In the genomic region with DNA sequence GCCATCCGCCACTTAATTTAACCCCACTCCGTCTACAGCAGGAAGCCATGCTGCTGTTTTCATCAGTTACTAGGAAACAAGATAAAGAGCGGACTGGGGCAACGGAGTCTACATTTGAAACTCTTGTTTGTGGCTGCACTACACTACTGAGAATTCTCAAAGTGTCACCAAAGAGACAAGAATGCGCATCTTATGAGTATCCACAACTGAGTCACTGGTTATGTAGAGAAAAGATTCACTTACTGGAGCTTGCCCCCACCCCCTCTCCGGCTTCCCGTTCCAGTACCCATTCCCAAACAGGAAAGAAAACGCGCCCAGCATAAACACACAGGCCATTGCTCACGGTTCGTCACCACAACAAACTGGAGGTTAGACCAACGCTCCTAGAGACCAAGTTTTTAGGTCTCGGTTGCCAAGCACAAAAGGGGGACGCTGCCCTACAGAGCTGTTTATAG, we compare ENCODE assay signal across 8 mouse cellular contexts. TPM values are rescaled to one million over a fixed set of nuclear protein-coding genes. Genes with fewer than 3 reads are reported as not detected.
A peak's percentile ranks its signal among the peaks of the same experiment; 100 is the strongest.
DNase-seq lines count a peak whose midpoint lies in the region; ATAC-seq and TF ChIP-seq lines count a peak whose summit lies in the region.

No protein-coding gene starts in this region.

- WGBS in forebrain, embryonic 15.5 days: 3% methylated on average over 14 of the region's 14 CpGs
- WGBS in liver, embryonic 15.5 days (ENCODE audit: insufficient replicate concordance): under 1% methylated on average over 14 of the region's 14 CpGs
- 5% methylated on average over 14 of the region's 14 CpGs for WGBS in neural tube, embryonic 11.5 days

- DNase-seq in testis, postnatal 10 days (ENCODE audit: low spot score): no peak
- DNase-seq in neural tube, embryonic 11.5 days (ENCODE audit: low spot score): no peak
- no peak for DNase-seq in frontal cortex, postnatal 14 days (ENCODE audit: low spot score in 2 of 2)

- H3K9ac ChIP-seq in forebrain, embryonic 15.5 days (replicated peaks): peak overlapping the region; percentile 95
- H3K9ac ChIP-seq in liver, embryonic 15.5 days: peak overlapping the region; percentile 95
- H3K9ac ChIP-seq in neural tube, embryonic 11.5 days (ENCODE audit: low read length): peak overlapping the region; percentile 90

- TF ChIP-seq CTCF in testis, adult 2 months (IDR thresholded peaks at IDR 0.05; ENCODE audit: control insufficient read depth, insufficient read depth, insufficient replicate concordance, low read depth, low read length): no peak
- no peak for TF ChIP-seq CTCF in bone marrow macrophage, adult 2 months (IDR thresholded peaks at IDR 0.05; ENCODE audit: low read depth, low read length)

- H3K4me1 ChIP-seq in testis, adult 2 months (ENCODE audit: control insufficient read depth, insufficient read depth, low read length): peaks cover 7% of the 10 kb centered on the region
- H3K4me1 ChIP-seq in bone marrow macrophage, adult 2 months (ENCODE audit: control insufficient read depth, insufficient read depth, low read length): peaks cover 43% of the 10 kb centered on the region
- H3K4me1 ChIP-seq in forebrain, embryonic 15.5 days: peaks cover 30% of the 10 kb centered on the region
- peaks cover 79% of the 10 kb centered on the region for H3K4me1 ChIP-seq in liver, embryonic 15.5 days (replicated peaks)
- H3K4me1 ChIP-seq in neural tube, embryonic 11.5 days (ENCODE audit: control insufficient read depth, insufficient read depth, low read length): no peaks in the 10 kb centered on the region

- no peak for TF ChIP-seq POLR2A in testis, adult 2 months (IDR thresholded peaks at IDR 0.05; ENCODE audit: control insufficient read depth, low read depth, low read length)
- no peak for TF ChIP-seq POLR2A in bone marrow macrophage, adult 2 months (IDR thresholded peaks at IDR 0.05; ENCODE audit: borderline replicate concordance, low read depth, low read length)

- peak overlapping the region; percentile 65 for H3K4me2 ChIP-seq in forebrain, embryonic 15.5 days (replicated peaks)
- peak overlapping the region; percentile 79 for H3K4me2 ChIP-seq in liver, embryonic 15.5 days
- peak overlapping the region; percentile 72 for H3K4me2 ChIP-seq in neural tube, embryonic 11.5 days (ENCODE audit: low read depth)

- H3K27ac ChIP-seq in testis, adult 2 months (ENCODE audit: control insufficient read depth, insufficient read depth, low read depth, low read length): peak overlapping the region; percentile 86
- peak overlapping the region; percentile 69 for H3K27ac ChIP-seq in bone marrow macrophage, adult 2 months (ENCODE audit: insufficient read depth, low read depth, low read length)
- H3K27ac ChIP-seq in forebrain, embryonic 15.5 days (replicated peaks): peak overlapping the region; percentile 91
- peak overlapping the region; percentile 95 for H3K27ac ChIP-seq in liver, embryonic 15.5 days (replicated peaks)
- H3K27ac ChIP-seq in neural tube, embryonic 11.5 days (ENCODE audit: low read depth, low read length): no peak overlapping the region

- H3K4me3 ChIP-seq in testis, adult 2 months (ENCODE audit: control insufficient read depth, low read depth, low read length): peak overlapping the region; percentile 100
- H3K4me3 ChIP-seq in bone marrow macrophage, adult 2 months (ENCODE audit: insufficient read depth, low read length): peak overlapping the region; percentile 94
- peak overlapping the region; percentile 100 for H3K4me3 ChIP-seq in forebrain, embryonic 15.5 days
- peak overlapping the region; percentile 74 for H3K4me3 ChIP-seq in liver, embryonic 15.5 days (replicated peaks)
- H3K4me3 ChIP-seq in neural tube, embryonic 11.5 days (ENCODE audit: low read depth, low read length): peak overlapping the region; percentile 98

- H3K9me3 ChIP-seq in forebrain, embryonic 15.5 days: no peaks in the 10 kb centered on the region
- no peaks in the 10 kb centered on the region for H3K9me3 ChIP-seq in liver, embryonic 15.5 days (replicated peaks)
- no peaks in the 10 kb centered on the region for H3K9me3 ChIP-seq in neural tube, embryonic 11.5 days (ENCODE audit: control insufficient read depth, low read length)

- ATAC-seq in forebrain, embryonic 15.5 days (replicated peaks): no peak
- ATAC-seq in inflammation-experienced regulatory T-cells, adult 6 months: peak; percentile 66
- peak; percentile 3; the same call in 1 of the 2 replicates for ATAC-seq in liver, embryonic 15.5 days (ENCODE audit: insufficient read depth)
- ATAC-seq in neural tube, embryonic 11.5 days (ENCODE audit: insufficient read depth, low FRiP score, low TSS enrichment): no peak

- no peaks in the 10 kb centered on the region for H3K36me3 ChIP-seq in testis, adult 2 months (ENCODE audit: control insufficient read depth, insufficient read depth, low read length)
- H3K36me3 ChIP-seq in forebrain, embryonic 15.5 days: no peaks in the 10 kb centered on the region
- peaks cover 23% of the 10 kb centered on the region for H3K36me3 ChIP-seq in liver, embryonic 15.5 days (replicated peaks)
- no peaks in the 10 kb centered on the region for H3K36me3 ChIP-seq in neural tube, embryonic 11.5 days (ENCODE audit: control insufficient read depth, insufficient read depth, low read length)

- no peaks in the 10 kb centered on the region for H3K27me3 ChIP-seq in testis, adult 2 months (ENCODE audit: control insufficient read depth, insufficient read depth, low read length)
- H3K27me3 ChIP-seq in forebrain, embryonic 15.5 days: no peaks in the 10 kb centered on the region
- H3K27me3 ChIP-seq in liver, embryonic 15.5 days: no peaks in the 10 kb centered on the region
- H3K27me3 ChIP-seq in neural tube, embryonic 11.5 days (ENCODE audit: control insufficient read depth, insufficient read depth, low read length): no peaks in the 10 kb centered on the region

RNA-seq across cellular contexts. Expression of a gene that starts 1.4 kb away (rescaled TPM):
- 203 and 224 TPM in 2 replicates for polyA plus RNA-seq in testis, adult 2 months (2012; rRNA removed)
- 63.3 and 82.6 TPM in 2 replicates for polyA plus RNA-seq in bone marrow macrophage, adult 2 months (2012; ENCODE audit: insufficient read depth, insufficient read length, missing spikeins)
- polyA plus RNA-seq in forebrain, embryonic 15.5 days (2015; fragmentation: Nextera tagmentation; extraction: Ambion mirVana): 13.0 and 13.5 TPM in 2 replicates
- 10 to 100 TPM; 28.8 to 71.0 (median 34.9) TPM for polyA plus RNA-seq in inflammation-experienced regulatory T-cells, adult 6 months (2017; shearing (Covaris generic))
- polyA plus RNA-seq in liver, embryonic 15.5 days (2015; fragmentation: Nextera tagmentation; extraction: Ambion mirVana): 15.3 and 17.7 TPM in 2 replicates
- polyA plus RNA-seq in neural tube, embryonic 11.5 days (2014; fragmentation: Nextera tagmentation; extraction: Ambion mirVana): 15.4 and 16.0 TPM in 2 replicates

RNA-seq across cellular contexts. Expression of a gene that starts 19.3 kb away (rescaled TPM):
- polyA plus RNA-seq in testis, adult 2 months (2012; rRNA removed): 7.6 and 8.5 TPM in 2 replicates
- polyA plus RNA-seq in bone marrow macrophage, adult 2 months (2012; ENCODE audit: insufficient read depth, insufficient read length, missing spikeins): 17.5 and 19.1 TPM in 2 replicates
- polyA plus RNA-seq in forebrain, embryonic 15.5 days (2015; fragmentation: Nextera tagmentation; extraction: Ambion mirVana): 24.2 and 26.8 TPM in 2 replicates
- polyA plus RNA-seq in inflammation-experienced regulatory T-cells, adult 6 months (2017; shearing (Covaris generic)): 10 to 100 TPM; 16.5 to 23.8 (median 17.7) TPM
- 29.7 and 31.9 TPM in 2 replicates for polyA plus RNA-seq in liver, embryonic 15.5 days (2015; fragmentation: Nextera tagmentation; extraction: Ambion mirVana)
- polyA plus RNA-seq in neural tube, embryonic 11.5 days (2014; fragmentation: Nextera tagmentation; extraction: Ambion mirVana): 33.5 and 35.9 TPM in 2 replicates

RNA-seq across cellular contexts. Expression of a gene that starts 19.4 kb away (rescaled TPM):
- polyA plus RNA-seq in testis, adult 2 months (2012; rRNA removed): 33.9 and 36.2 TPM in 2 replicates
- 8.4 and 11.7 TPM in 2 replicates for polyA plus RNA-seq in bone marrow macrophage, adult 2 months (2012; ENCODE audit: insufficient read depth, insufficient read length, missing spikeins)
- 21.4 and 23.5 TPM in 2 replicates for polyA plus RNA-seq in forebrain, embryonic 15.5 days (2015; fragmentation: Nextera tagmentation; extraction: Ambion mirVana)
- polyA plus RNA-seq in inflammation-experienced regulatory T-cells, adult 6 months (2017; shearing (Covaris generic)): 10 to 100 TPM; 16.5 to 21.5 (median 16.7) TPM
- 13.0 and 15.4 TPM in 2 replicates for polyA plus RNA-seq in liver, embryonic 15.5 days (2015; fragmentation: Nextera tagmentation; extraction: Ambion mirVana)
- polyA plus RNA-seq in neural tube, embryonic 11.5 days (2014; fragmentation: Nextera tagmentation; extraction: Ambion mirVana): 27.4 and 27.6 TPM in 2 replicates

RNA-seq across cellular contexts. Expression of a gene that starts 19.5 kb away (rescaled TPM):
- 2.2 TPM in 2 replicates for polyA plus RNA-seq in testis, adult 2 months (2012; rRNA removed)
- not detected in 2 replicates for polyA plus RNA-seq in bone marrow macrophage, adult 2 months (2012; ENCODE audit: insufficient read depth, insufficient read length, missing spikeins)
- polyA plus RNA-seq in forebrain, embryonic 15.5 days (2015; fragmentation: Nextera tagmentation; extraction: Ambion mirVana): 0.37 TPM in 1 of 2 replicates, not detected in the other
- under 1 TPM in 2 of 3 experiments, not detected in 1; 0.13 to 0.78 TPM for polyA plus RNA-seq in inflammation-experienced regulatory T-cells, adult 6 months (2017; shearing (Covaris generic))
- polyA plus RNA-seq in liver, embryonic 15.5 days (2015; fragmentation: Nextera tagmentation; extraction: Ambion mirVana): 1.1 and 1.2 TPM in 2 replicates
- polyA plus RNA-seq in neural tube, embryonic 11.5 days (2014; fragmentation: Nextera tagmentation; extraction: Ambion mirVana): 0.14 and 0.19 TPM in 2 replicates

RNA-seq across cellular contexts. Expression of a gene that starts 42.5 kb away (rescaled TPM):
- polyA plus RNA-seq in testis, adult 2 months (2012; rRNA removed): 0.68 and 3.2 TPM in 2 replicates
- polyA plus RNA-seq in bone marrow macrophage, adult 2 months (2012; ENCODE audit: insufficient read depth, insufficient read length, missing spikeins): not detected in 2 replicates
- polyA plus RNA-seq in forebrain, embryonic 15.5 days (2015; fragmentation: Nextera tagmentation; extraction: Ambion mirVana): 0.11 TPM in 1 of 2 replicates, not detected in the other
- 1 to 10 TPM in 2 of 3 experiments, under 1 TPM in 1; 0.93 to 9.9 (median 6.3) TPM for polyA plus RNA-seq in inflammation-experienced regulatory T-cells, adult 6 months (2017; shearing (Covaris generic))
- 1.5 TPM in 2 replicates for polyA plus RNA-seq in liver, embryonic 15.5 days (2015; fragmentation: Nextera tagmentation; extraction: Ambion mirVana)
- polyA plus RNA-seq in neural tube, embryonic 11.5 days (2014; fragmentation: Nextera tagmentation; extraction: Ambion mirVana): not detected in 2 replicates

Comparison
In these comparisons a context has a peak if more than half of its experiments do, and no peak if none do; other contexts are left out.
1. ATAC-seq: peak in inflammation-experienced regulatory T-cells, adult 6 months (single experiment) and liver, embryonic 15.5 days (single experiment); none in forebrain, embryonic 15.5 days (single experiment) and neural tube, embryonic 11.5 days (single experiment).
2. Peak in every context shown above with its lines, with median percentiles within 50 percentile points of each other: H3K4me3 ChIP-seq, H3K4me2 ChIP-seq and H3K9ac ChIP-seq.